Mouse (Mus musculus) hindbrain, embryonic 15.5 days (tissue): ENCODE measurements around the gene Arhgap17. TPM values are rescaled to one million over a fixed set of nuclear protein-coding genes. Genes with fewer than 3 reads are reported as not detected.

Experiments used
- ATAC-seq: fragments of 200-750 bp; cut with Nextera tagmentation; 2 replicates; pipeline ENCODE4 v1.8.0; 2017; ENCODE audit warnings: low read depth, moderate number of reproducible peaks, moderate TSS enrichment; ENCODE audit not compliant: low FRiP score
- H3K27ac ChIP-seq: fragments of 300-500 bp; sonication (generic); replicated peaks from 2 replicates; pipeline ENCODE4 v1.5.1; 2015; ENCODE audit warnings: mild to moderate bottlenecking, inconsistent platforms
- H3K27me3 ChIP-seq: fragments of 300-500 bp; sonication (generic); 2 replicates; pipeline ENCODE4 v1.6.1; 2015; ENCODE audit warnings: control low read depth, inconsistent platforms
- H3K36me3 ChIP-seq: fragments of 300-500 bp; sonication (generic); 2 replicates; pipeline ENCODE4 v1.6.1; 2015; ENCODE audit warnings: control low read depth, inconsistent platforms
- H3K4me1 ChIP-seq: fragments of 300-500 bp; sonication (generic); replicated peaks from 2 replicates; pipeline ENCODE4 v1.6.1; 2015; ENCODE audit warnings: control low read depth, inconsistent platforms
- H3K4me2 ChIP-seq: fragments of 300-500 bp; sonication (generic); 2 replicates; pipeline ENCODE4 v1.6.1; 2015; ENCODE audit warnings: moderate library complexity, mild to moderate bottlenecking, inconsistent platforms
- H3K4me3 ChIP-seq: fragments of 300-500 bp; sonication (generic); 2 replicates; pipeline ENCODE4 v1.5.1; 2015; ENCODE audit warnings: mild to moderate bottlenecking, inconsistent platforms
- H3K9ac ChIP-seq: fragments of 300-500 bp; sonication (generic); 2 replicates; pipeline ENCODE4 v1.6.1; 2015; ENCODE audit warnings: inconsistent platforms
- H3K9me3 ChIP-seq: fragments of 300-500 bp; sonication (generic); 2 replicates; pipeline ENCODE4 v1.6.1; 2016; ENCODE audit warnings: control low read depth, inconsistent platforms
- WGBS: fragments of 180-500 bp; shearing (Covaris S2); methylation state at CpG from one replicate; pipeline ENCODE4 v1.1.7; 2015; 5-methylcytosine and 5-hydroxymethylcytosine counted together
- polyA plus RNA-seq: library from polyadenylated mRNA; unstranded; fragments of >200 nt; fragmentation: Nextera tagmentation; extraction: Ambion mirVana; gene quantifications from 2 replicates; pipeline ENCODE4 v1.2.1, GENCODE M21; 2015

Gene Arhgap17
- 10.2 and 11.3 TPM in 2 replicates for polyA plus RNA-seq

DNA sequence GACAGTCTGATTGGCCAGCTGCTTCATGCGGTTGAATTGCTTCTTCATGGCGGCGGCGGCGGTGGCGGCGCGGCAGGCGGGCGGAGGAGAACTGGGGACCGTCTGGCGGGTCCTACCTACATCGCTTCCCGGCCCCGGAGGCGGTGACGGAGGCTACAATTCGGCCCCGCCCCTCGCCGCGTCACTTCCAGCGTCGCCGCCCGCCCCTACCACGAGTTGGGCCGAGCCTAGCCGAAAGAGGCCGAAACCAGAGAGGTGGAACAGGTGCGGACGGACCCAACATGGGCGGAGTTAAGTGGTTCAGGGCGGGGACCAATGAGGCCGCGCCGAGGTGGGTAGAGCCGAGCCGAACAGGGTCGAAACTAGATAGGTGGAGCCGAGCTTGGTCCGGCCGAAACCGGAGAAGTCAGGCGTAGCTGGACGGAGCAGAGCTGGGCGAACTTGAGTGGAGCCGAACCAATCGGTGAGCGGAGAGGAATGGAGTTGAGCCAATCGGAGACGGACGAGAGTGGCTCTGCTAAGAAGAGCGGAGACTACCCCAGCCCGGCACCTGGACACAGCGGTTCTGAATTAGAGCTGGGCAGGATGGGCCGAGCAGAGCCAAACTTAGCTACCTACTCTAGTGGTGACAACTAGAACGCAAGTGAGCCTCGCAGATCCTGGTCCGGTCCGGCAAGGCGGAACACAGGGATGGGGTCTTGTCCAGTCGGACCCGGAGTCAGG, at the start of gene Arhgap17, which contains the start of gene Lcmt1:
Gene Arhgap17, minus strand, starts transcription at position 157 of the 723 bp plus-strand sequence.
Gene Lcmt1, plus strand, starts transcription at position 26 of the 723 bp plus-strand sequence.
- peak within 1 kb of the TSS; percentile 76 for H3K9ac ChIP-seq
- H3K4me1 ChIP-seq, result peaks cover 38% of the 10 kb centered on the region
- H3K4me3 ChIP-seq, result peak within 1 kb of the TSS; percentile 87
- ATAC-seq, result peak; percentile 98
- no peaks in the 10 kb centered on the region for H3K36me3 ChIP-seq
- no peaks in the 10 kb centered on the region for H3K9me3 ChIP-seq
- H3K27me3 ChIP-seq, result no peaks in the 10 kb centered on the region
- under 1% methylated on average over 59 of the region's 64 CpGs for WGBS
- H3K27ac ChIP-seq, result peak within 1 kb of the TSS; percentile 86
- peak within 1 kb of the TSS; percentile 96 for H3K4me2 ChIP-seq

GRCm38 (mm10) chr7:123417661-123418060, 47.9 kb upstream of the Arhgap17 start:
- 86% methylated on average over 3 of the region's 3 CpGs for WGBS
- Histone ChIP-seq H3K27ac (no peak overlapping the region), H3K4me3 (no peak overlapping the region), H3K27me3 (no peaks in the 10 kb centered on the region), H3K4me2 (no peak overlapping the region), H3K9me3 (no peaks in the 10 kb centered on the region), H3K36me3 (peaks cover 47% of the 10 kb centered on the region), H3K9ac (no peak overlapping the region), H3K4me1 (no peaks in the 10 kb centered on the region)
- no peak for ATAC-seq

DNA sequence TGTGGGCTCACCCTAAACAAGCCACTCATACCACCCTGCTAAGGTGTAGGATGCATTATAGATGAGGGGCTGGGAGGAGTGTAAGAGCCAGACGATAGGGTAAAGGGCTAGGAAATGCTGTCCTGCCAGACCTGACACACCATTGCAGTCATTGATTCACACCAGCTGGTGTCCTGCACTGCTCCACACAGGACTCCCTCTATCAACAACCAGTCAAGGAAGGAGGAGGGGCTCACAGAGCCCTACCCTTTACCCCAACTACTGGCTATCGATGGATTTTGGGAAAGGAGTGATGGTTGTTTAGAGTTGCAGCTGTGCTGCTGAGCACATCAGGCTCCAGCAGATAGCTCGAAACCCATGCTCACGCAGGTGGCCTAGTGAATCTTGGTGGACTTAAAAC, 47.1 kb upstream of the Arhgap17 start:
- Histone ChIP-seq H3K9ac (no peak overlapping the region), H3K4me2 (no peak overlapping the region), H3K9me3 (no peaks in the 10 kb centered on the region), H3K27me3 (no peaks in the 10 kb centered on the region), H3K4me1 (no peaks in the 10 kb centered on the region), H3K27ac (no peak overlapping the region), H3K4me3 (no peak overlapping the region), H3K36me3 (peaks cover 39% of the 10 kb centered on the region; the same call in 1 of the 2 replicates)
- no peak for ATAC-seq
- 88% methylated on average over 4 of the region's 4 CpGs for WGBS

- H3K4me2 ChIP-seq, result no peak overlapping the region
- H3K9ac ChIP-seq, result no peak overlapping the region
- 77% methylated on average over 3 of the region's 3 CpGs for WGBS
- H3K27me3 ChIP-seq, result no peaks in the 10 kb centered on the region
- ATAC-seq, result no peak
- H3K36me3 ChIP-seq, result peaks cover 18% of the 10 kb centered on the region
- H3K4me3 ChIP-seq, result no peak overlapping the region
- no peaks in the 10 kb centered on the region for H3K9me3 ChIP-seq
- no peaks in the 10 kb centered on the region for H3K4me1 ChIP-seq
- no peak overlapping the region for H3K27ac ChIP-seq
Observed at GRCm38 (mm10) chr7:123412143-123412542, 42.4 kb upstream of the Arhgap17 start.

- no peak for ATAC-seq
- peaks cover 24% of the 10 kb centered on the region for H3K36me3 ChIP-seq
- WGBS, result 86% methylated on average over 1 of the region's 1 CpGs
- H3K9ac ChIP-seq, result no peak overlapping the region
- no peak overlapping the region for H3K4me3 ChIP-seq
- H3K4me2 ChIP-seq, result no peak overlapping the region
- no peaks in the 10 kb centered on the region for H3K27me3 ChIP-seq
- no peak overlapping the region for H3K27ac ChIP-seq
- no peaks in the 10 kb centered on the region for H3K9me3 ChIP-seq
- H3K4me1 ChIP-seq, result no peaks in the 10 kb centered on the region
Observed at GRCm38 (mm10) chr7:123411109-123411508, 41.4 kb upstream of the Arhgap17 start.

DNA sequence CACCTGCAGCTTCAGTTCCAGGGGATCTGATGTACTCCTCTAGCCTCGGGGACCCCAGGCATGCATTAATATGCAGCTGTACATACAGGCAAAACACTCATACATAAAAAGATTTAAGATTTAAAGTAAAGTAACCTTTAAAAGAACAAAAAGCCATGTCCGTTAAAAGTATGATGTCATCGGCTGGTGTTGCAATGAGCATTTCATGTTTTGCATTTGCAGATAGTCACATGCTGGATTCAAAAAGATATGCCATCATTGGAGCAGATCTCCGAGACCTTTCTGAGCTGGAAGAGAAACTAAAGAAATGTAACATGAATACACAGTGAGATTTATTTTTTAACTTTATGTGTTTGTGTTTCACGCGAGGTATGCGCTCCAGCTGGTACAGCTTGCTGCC, 40.8 kb upstream of the Arhgap17 start:
- 95% methylated on average over 7 of the region's 7 CpGs for WGBS
- H3K4me3 ChIP-seq, result no peak overlapping the region
- H3K4me2 ChIP-seq, result no peak overlapping the region
- H3K9ac ChIP-seq, result no peak overlapping the region
- no peaks in the 10 kb centered on the region for H3K4me1 ChIP-seq
- no peaks in the 10 kb centered on the region for H3K9me3 ChIP-seq
- H3K27me3 ChIP-seq, result no peaks in the 10 kb centered on the region
- no peak for ATAC-seq
- H3K36me3 ChIP-seq, result peaks cover 24% of the 10 kb centered on the region
- no peak overlapping the region for H3K27ac ChIP-seq

DNA sequence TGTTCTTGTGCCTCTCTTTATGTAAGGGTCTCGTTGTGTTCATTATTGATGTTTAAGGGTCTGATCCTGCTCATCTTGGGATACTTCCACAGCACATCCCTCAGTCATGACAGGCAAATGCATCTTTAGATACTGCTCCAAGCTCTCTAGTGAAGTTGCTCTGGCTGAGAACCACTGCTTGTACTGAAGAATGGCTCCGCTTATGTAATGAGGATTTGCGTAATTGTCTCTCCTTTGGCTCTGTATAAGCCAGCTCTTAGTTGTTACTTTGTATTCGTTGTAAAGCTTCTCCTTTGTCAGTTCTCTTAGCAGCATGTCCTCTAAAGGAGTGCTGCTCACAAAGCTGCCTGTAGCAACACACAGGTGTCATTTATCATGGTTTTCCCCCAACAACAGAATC, 37.3 kb upstream of the Arhgap17 start:
- WGBS, result 85% methylated on average over 4 of the region's 4 CpGs
- no peak for ATAC-seq

GRCm38 (mm10) chr7:123405619-123406018, 35.9 kb upstream of the Arhgap17 start:
- Histone ChIP-seq H3K9me3 (no peaks in the 10 kb centered on the region), H3K36me3 (peaks cover 34% of the 10 kb centered on the region), H3K27ac (no peak overlapping the region), H3K4me2 (no peak overlapping the region), H3K4me1 (no peaks in the 10 kb centered on the region), H3K9ac (no peak overlapping the region), H3K27me3 (no peaks in the 10 kb centered on the region), H3K4me3 (no peak overlapping the region)
- 93% methylated on average over 3 of the region's 3 CpGs for WGBS
- ATAC-seq, result no peak

More for the DNA sequence above, 37.3 kb upstream of the Arhgap17 start:
- Histone ChIP-seq H3K4me1 (no peaks in the 10 kb centered on the region), H3K27me3 (no peaks in the 10 kb centered on the region), H3K27ac (no peak overlapping the region), H3K36me3 (peaks cover 33% of the 10 kb centered on the region), H3K9ac (no peak overlapping the region), H3K4me3 (no peak overlapping the region), H3K9me3 (no peaks in the 10 kb centered on the region), H3K4me2 (no peak overlapping the region)

- Histone ChIP-seq H3K9me3 (no peaks in the 10 kb centered on the region), H3K36me3 (peaks cover 32% of the 10 kb centered on the region; the same call in 1 of the 2 replicates), H3K27ac (no peak overlapping the region), H3K4me3 (no peak overlapping the region), H3K9ac (no peak overlapping the region), H3K4me2 (no peak overlapping the region), H3K4me1 (no peaks in the 10 kb centered on the region), H3K27me3 (no peaks in the 10 kb centered on the region)
- WGBS, result 92% methylated on average over 6 of the region's 6 CpGs
- no peak for ATAC-seq
Observed at GRCm38 (mm10) chr7:123404198-123404597, 34.5 kb upstream of the Arhgap17 start.

- no peak overlapping the region for H3K9ac ChIP-seq
- peaks cover 27% of the 10 kb centered on the region; the same call in 1 of the 2 replicates for H3K36me3 ChIP-seq
- H3K27ac ChIP-seq, result no peak overlapping the region
- WGBS, result 70% methylated on average over 3 of the region's 3 CpGs
- no peaks in the 10 kb centered on the region for H3K4me1 ChIP-seq
- H3K9me3 ChIP-seq, result no peaks in the 10 kb centered on the region
- H3K27me3 ChIP-seq, result no peaks in the 10 kb centered on the region
- ATAC-seq, result no peak
- no peak overlapping the region for H3K4me3 ChIP-seq
- H3K4me2 ChIP-seq, result no peak overlapping the region
Observed at GRCm38 (mm10) chr7:123401121-123401520, 31.4 kb upstream of the Arhgap17 start.

- Histone ChIP-seq H3K4me3 (no peak overlapping the region), H3K27ac (no peak overlapping the region), H3K4me2 (no peak overlapping the region), H3K27me3 (no peaks in the 10 kb centered on the region), H3K4me1 (no peaks in the 10 kb centered on the region), H3K36me3 (peaks cover 25% of the 10 kb centered on the region; the same call in 1 of the 2 replicates), H3K9ac (no peak overlapping the region), H3K9me3 (no peaks in the 10 kb centered on the region)
- whole genome bisulfite sequencing, result 84% methylated on average over 4 of the region's 4 CpGs
- ATAC-seq, result no peak
Observed at GRCm38 (mm10) chr7:123399286-123399685, 29.6 kb upstream of the Arhgap17 start.

GRCm38 (mm10) chr7:123398828-123399227, 29.1 kb upstream of the Arhgap17 start:
- no peak overlapping the region for H3K9ac ChIP-seq
- no peak overlapping the region for H3K4me2 ChIP-seq
- peaks cover 22% of the 10 kb centered on the region; the same call in 1 of the 2 replicates for H3K36me3 ChIP-seq
- 0 out of 2 replicates have a peak, but pooled peaks have one; percentile 56 for ATAC-seq
- H3K27me3 ChIP-seq, result no peaks in the 10 kb centered on the region
- no peaks in the 10 kb centered on the region for H3K4me1 ChIP-seq
- 29% methylated on average over 7 of the region's 7 CpGs for WGBS
- H3K27ac ChIP-seq, result no peak overlapping the region
- no peaks in the 10 kb centered on the region for H3K9me3 ChIP-seq
- no peak overlapping the region for H3K4me3 ChIP-seq
